Mouse (Mus musculus): ENCODE measurements at regions not wholly inside any gene's neighbourhood (a gene's known extent, or its start where the extent isn't known, plus 50 kb on each side); places are given as distances from the start of the nearest gene placed in this dataset.
A peak's percentile ranks its signal among the peaks of the same experiment; 100 is the strongest.

DNA sequence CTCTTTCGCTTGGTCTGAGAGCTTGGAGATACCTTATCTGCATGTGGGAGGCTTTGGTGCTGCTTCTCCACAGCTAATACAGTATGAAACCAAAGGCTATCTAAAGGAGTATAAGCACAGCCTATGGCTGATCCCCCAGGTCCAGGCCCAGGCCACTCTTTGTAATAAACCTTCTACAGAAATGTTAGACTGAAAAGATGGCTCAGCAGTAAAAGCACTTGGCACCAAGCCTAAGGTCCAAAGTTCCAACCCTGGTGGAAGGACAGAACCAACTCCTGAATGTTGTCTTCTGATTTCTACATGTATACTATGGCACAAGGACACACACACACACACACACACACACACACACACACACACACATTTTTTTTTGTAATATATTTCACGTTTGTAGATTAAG, 1397.2 kb upstream of the Cntnap5a start:
- peak; percentile 47 to 77 for DNase-seq

DNA sequence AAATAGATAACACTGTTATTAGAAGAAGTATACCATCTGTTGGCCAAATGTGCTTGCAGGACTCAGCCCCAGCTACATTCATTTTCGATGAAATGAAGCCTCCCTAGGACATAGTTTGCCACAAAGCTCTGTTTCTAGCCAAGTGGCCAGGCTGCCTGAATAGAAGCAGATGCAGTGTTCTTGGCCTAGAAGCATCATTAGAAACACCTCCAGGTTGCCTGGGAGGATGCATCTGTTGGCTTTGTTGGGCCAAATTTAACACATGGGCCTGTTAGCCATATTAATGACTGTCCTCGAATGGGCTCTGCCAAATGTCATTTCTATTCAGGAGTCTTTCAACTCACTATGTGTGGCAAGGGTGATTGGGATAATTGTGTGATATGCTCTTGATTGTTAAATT, 1354.0 kb upstream of the Cntnap5a start:
- no peak for DNase-seq

DNA sequence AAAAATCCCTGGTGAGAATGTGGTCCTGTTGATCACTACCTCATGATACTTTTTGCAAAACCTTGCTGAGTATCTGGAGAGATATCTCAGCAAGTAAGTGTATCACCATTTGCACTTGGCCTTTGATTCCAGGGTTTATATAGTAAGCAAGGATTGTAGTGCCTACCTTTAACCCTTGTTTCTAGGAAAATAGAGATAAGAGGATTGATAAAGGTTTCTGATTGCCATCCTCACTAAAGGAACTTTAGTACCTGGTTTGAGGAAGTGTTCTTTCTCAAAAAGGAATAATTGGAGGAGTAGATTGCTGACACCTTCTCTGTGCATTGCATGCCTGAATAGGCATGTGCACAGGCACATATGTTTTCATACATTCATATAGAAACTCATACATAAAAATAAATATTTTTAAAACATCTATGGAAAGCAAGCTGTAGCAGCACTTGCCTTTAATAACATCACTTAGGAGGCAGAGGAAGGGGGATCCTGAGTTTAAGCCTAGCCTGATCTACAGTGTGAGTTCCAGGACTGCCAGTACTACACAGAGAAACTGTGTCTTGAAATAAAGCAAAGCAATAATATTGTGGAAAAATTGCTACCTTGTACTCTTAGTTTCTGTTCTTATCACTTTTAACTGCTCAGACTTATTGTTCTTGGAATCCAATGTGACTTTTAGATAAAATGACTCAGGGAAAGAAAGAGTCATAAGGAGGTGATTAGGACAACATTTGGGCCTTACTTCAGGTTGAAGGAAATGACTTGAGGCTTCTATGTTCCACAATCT, 1326.2 kb upstream of the Cntnap5a start:
- no peak for DNase-seq

GRCm38 (mm10) chr1:114392034-114392433, 1292.5 kb upstream of the Cntnap5a start:
- no peak for DNase-seq

Measured in kidney, postnatal 36 days (tissue).